Mouse (Mus musculus) hindbrain, embryonic 15.5 days (tissue): ENCODE results near the gene Gadd45g. TPM values are rescaled to one million over a fixed set of nuclear protein-coding genes. Genes with fewer than 3 reads are reported as not detected.

Experiments
- ATAC-seq: fragments of 200-750 bp; cut with Nextera tagmentation; 2 replicates; pipeline ENCODE4 v1.8.0; 2017; ENCODE audit warnings: low read depth, moderate number of reproducible peaks, moderate TSS enrichment; ENCODE audit not compliant: low FRiP score
- H3K27ac ChIP-seq: fragments of 300-500 bp; sonication (generic); replicated peaks from 2 replicates; pipeline ENCODE4 v1.5.1; 2015; ENCODE audit warnings: mild to moderate bottlenecking, inconsistent platforms
- H3K27me3 ChIP-seq: fragments of 300-500 bp; sonication (generic); 2 replicates; pipeline ENCODE4 v1.6.1; 2015; ENCODE audit warnings: control low read depth, inconsistent platforms
- H3K36me3 ChIP-seq: fragments of 300-500 bp; sonication (generic); 2 replicates; pipeline ENCODE4 v1.6.1; 2015; ENCODE audit warnings: control low read depth, inconsistent platforms
- H3K4me1 ChIP-seq: fragments of 300-500 bp; sonication (generic); replicated peaks from 2 replicates; pipeline ENCODE4 v1.6.1; 2015; ENCODE audit warnings: control low read depth, inconsistent platforms
- H3K4me2 ChIP-seq: fragments of 300-500 bp; sonication (generic); 2 replicates; pipeline ENCODE4 v1.6.1; 2015; ENCODE audit warnings: moderate library complexity, mild to moderate bottlenecking, inconsistent platforms
- H3K4me3 ChIP-seq: fragments of 300-500 bp; sonication (generic); 2 replicates; pipeline ENCODE4 v1.5.1; 2015; ENCODE audit warnings: mild to moderate bottlenecking, inconsistent platforms
- H3K9ac ChIP-seq: fragments of 300-500 bp; sonication (generic); 2 replicates; pipeline ENCODE4 v1.6.1; 2015; ENCODE audit warnings: inconsistent platforms
- H3K9me3 ChIP-seq: fragments of 300-500 bp; sonication (generic); 2 replicates; pipeline ENCODE4 v1.6.1; 2016; ENCODE audit warnings: control low read depth, inconsistent platforms
- WGBS: fragments of 180-500 bp; shearing (Covaris S2); methylation state at CpG from one replicate; pipeline ENCODE4 v1.1.7; 2015; 5-methylcytosine and 5-hydroxymethylcytosine counted together
- polyA plus RNA-seq: library from polyadenylated mRNA; unstranded; fragments of >200 nt; fragmentation: Nextera tagmentation; extraction: Ambion mirVana; gene quantifications from 2 replicates; pipeline ENCODE4 v1.2.1, GENCODE M21; 2015

Gene Gadd45g
- polyA plus RNA-seq, 1 experiment from 2014 or later = 57.9 TPM

GRCm38 (mm10) chr13:51837402-51837801 is 9.1 kb upstream of the Gadd45g start:
- H3K9ac ChIP-seq = no peak overlapping the region
- no peak for ATAC-seq
- H3K27me3 ChIP-seq = peaks cover 40% of the 10 kb centered on the region
- no peak overlapping the region for H3K27ac ChIP-seq
- no peak overlapping the region for H3K4me3 ChIP-seq
- no peaks in the 10 kb centered on the region for H3K9me3 ChIP-seq
- H3K36me3 ChIP-seq = no peaks in the 10 kb centered on the region
- H3K4me2 ChIP-seq = no peak overlapping the region
- 55% methylated on average over 5 of the region's 5 CpGs for WGBS
- H3K4me1 ChIP-seq = 0 out of 2 replicates have a peak, but pooled peaks cover 9% of the 10 kb centered on the region

- Histone ChIP-seq H3K27ac (no peak overlapping the region), H3K27me3 (peaks cover 49% of the 10 kb centered on the region), H3K9me3 (no peaks in the 10 kb centered on the region), H3K9ac (no peak overlapping the region), H3K36me3 (no peaks in the 10 kb centered on the region), H3K4me3 (no peak overlapping the region), H3K4me2 (no peak overlapping the region), H3K4me1 (peaks cover 18% of the 10 kb centered on the region; the same call in 1 of the 2 replicates)
- peak; percentile 56; the same call in 1 of the 2 replicates for ATAC-seq
- WGBS = 22% methylated on average over 8 of the region's 8 CpGs
Measured at GRCm38 (mm10) chr13:51839250-51840026, 7.0 kb upstream of the Gadd45g start.

- H3K27ac ChIP-seq = no peak overlapping the region
- no peak overlapping the region for H3K4me2 ChIP-seq
- H3K4me3 ChIP-seq = no peak overlapping the region
- H3K36me3 ChIP-seq = no peaks in the 10 kb centered on the region
- 44% methylated on average over 6 of the region's 6 CpGs for WGBS
- no peak for ATAC-seq
- no peak overlapping the region for H3K9ac ChIP-seq
- no peaks in the 10 kb centered on the region for H3K9me3 ChIP-seq
- H3K27me3 ChIP-seq = peaks cover 49% of the 10 kb centered on the region
- H3K4me1 ChIP-seq = peaks cover 25% of the 10 kb centered on the region
Measured at GRCm38 (mm10) chr13:51840702-51841101, 5.8 kb upstream of the Gadd45g start.

GRCm38 (mm10) chr13:51841541-51842115 is 4.8 kb upstream of the Gadd45g start:
- no peak overlapping the region for H3K9ac ChIP-seq
- no peaks in the 10 kb centered on the region for H3K36me3 ChIP-seq
- H3K27ac ChIP-seq = no peak overlapping the region
- 13% methylated on average over 12 of the region's 12 CpGs for WGBS
- no peaks in the 10 kb centered on the region for H3K9me3 ChIP-seq
- H3K4me2 ChIP-seq = no peak overlapping the region
- ATAC-seq = no peak
- no peak overlapping the region for H3K4me3 ChIP-seq
- peaks cover 30% of the 10 kb centered on the region for H3K4me1 ChIP-seq
- H3K27me3 ChIP-seq = peaks cover 46% of the 10 kb centered on the region

- ATAC-seq = no peak
- Histone ChIP-seq H3K4me3 (no peak overlapping the region), H3K27ac (no peak overlapping the region), H3K9me3 (no peaks in the 10 kb centered on the region), H3K9ac (no peak overlapping the region), H3K4me2 (no peak overlapping the region), H3K4me1 (peaks cover 35% of the 10 kb centered on the region), H3K36me3 (no peaks in the 10 kb centered on the region), H3K27me3 (peaks cover 43% of the 10 kb centered on the region)
- WGBS = 7% methylated on average over 5 of the region's 5 CpGs
Measured at GRCm38 (mm10) chr13:51842191-51842590, 4.3 kb upstream of the Gadd45g start.

GRCm38 (mm10) chr13:51842773-51843172 is 3.7 kb upstream of the Gadd45g start:
- WGBS = 10% methylated on average over 12 of the region's 12 CpGs
- no peak for ATAC-seq
- H3K27me3 ChIP-seq = peaks cover 42% of the 10 kb centered on the region
- H3K9ac ChIP-seq = no peak overlapping the region
- H3K9me3 ChIP-seq = no peaks in the 10 kb centered on the region
- H3K36me3 ChIP-seq = no peaks in the 10 kb centered on the region
- H3K4me1 ChIP-seq = peaks cover 41% of the 10 kb centered on the region
- no peak overlapping the region for H3K27ac ChIP-seq
- peak overlapping the region; percentile 25; the same call in 1 of the 2 replicates for H3K4me2 ChIP-seq
- H3K4me3 ChIP-seq = no peak overlapping the region

- no peak for ATAC-seq
- Histone ChIP-seq H3K4me1 (peaks cover 46% of the 10 kb centered on the region), H3K4me2 (no peak overlapping the region), H3K27me3 (peaks cover 36% of the 10 kb centered on the region), H3K9ac (no peak overlapping the region), H3K27ac (no peak overlapping the region), H3K36me3 (no peaks in the 10 kb centered on the region), H3K4me3 (no peak overlapping the region), H3K9me3 (no peaks in the 10 kb centered on the region)
- WGBS = 68% methylated on average over 4 of the region's 4 CpGs
Measured at GRCm38 (mm10) chr13:51843298-51843697, 3.2 kb upstream of the Gadd45g start.

GRCm38 (mm10) chr13:51844118-51844517 is 2.4 kb upstream of the Gadd45g start:
- Histone ChIP-seq H3K36me3 (no peaks in the 10 kb centered on the region), H3K9me3 (no peaks in the 10 kb centered on the region), H3K9ac (no peak overlapping the region), H3K4me1 (peaks cover 55% of the 10 kb centered on the region), H3K4me2 (no peak overlapping the region), H3K4me3 (no peak overlapping the region), H3K27me3 (peaks cover 29% of the 10 kb centered on the region), H3K27ac (no peak overlapping the region)
- no peak for ATAC-seq
- 92% methylated on average over 10 of the region's 10 CpGs for WGBS

- no peak for ATAC-seq
- peaks cover 24% of the 10 kb centered on the region for H3K27me3 ChIP-seq
- H3K9ac ChIP-seq = no peak overlapping the region
- no peak overlapping the region for H3K4me2 ChIP-seq
- H3K4me3 ChIP-seq = no peak overlapping the region
- H3K27ac ChIP-seq = no peak overlapping the region
- H3K36me3 ChIP-seq = no peaks in the 10 kb centered on the region
- WGBS = 17% methylated on average over 10 of the region's 10 CpGs
- H3K4me1 ChIP-seq = peaks cover 59% of the 10 kb centered on the region
- no peaks in the 10 kb centered on the region for H3K9me3 ChIP-seq
Measured at GRCm38 (mm10) chr13:51844661-51845060, 1.8 kb upstream of the Gadd45g start.

GRCm38 (mm10) chr13:51845072-51845471 is 1.4 kb upstream of the Gadd45g start:
- H3K27ac ChIP-seq = peak overlapping the region; percentile 87; the same call in 1 of the 2 replicates
- no peak for ATAC-seq
- H3K27me3 ChIP-seq = peaks cover 21% of the 10 kb centered on the region
- 5% methylated on average over 10 of the region's 10 CpGs for WGBS
- H3K4me3 ChIP-seq = peak overlapping the region; percentile 55
- no peaks in the 10 kb centered on the region for H3K36me3 ChIP-seq
- H3K4me2 ChIP-seq = peak overlapping the region; percentile 100
- peaks cover 64% of the 10 kb centered on the region for H3K4me1 ChIP-seq
- H3K9ac ChIP-seq = 0 out of 2 replicates have a peak overlapping the region, but pooled peaks have one; percentile 70
- no peaks in the 10 kb centered on the region for H3K9me3 ChIP-seq

- Histone ChIP-seq H3K27me3 (peaks cover 17% of the 10 kb centered on the region), H3K27ac (peak overlapping the region; percentile 87), H3K9ac (peak overlapping the region; percentile 70), H3K4me3 (peak overlapping the region; percentile 55), H3K4me2 (peak overlapping the region; percentile 100), H3K9me3 (no peaks in the 10 kb centered on the region), H3K4me1 (peaks cover 64% of the 10 kb centered on the region), H3K36me3 (no peaks in the 10 kb centered on the region)
- under 1% methylated on average over 45 of the region's 45 CpGs for WGBS
- peak; percentile 43 for ATAC-seq
Measured at GRCm38 (mm10) chr13:51845591-51846191, 787 bp upstream of the Gadd45g start.
